In genomic region chr6:90887024-90887775, GRCm38 (mm10) we compare ENCODE assay signal across 17 mouse cellular contexts.
DNase-seq lines count a peak whose midpoint lies in the region; ATAC-seq and TF ChIP-seq lines count a peak whose summit lies in the region.
"Had no signal": no experiment of that assay in that cellular context is flagged by ENCODE, and none has a peak within 500 bp of the region (broad histone marks: within the 10 kb centered on the region; RNA-seq: fewer than 3 reads in every experiment).

No protein-coding gene starts in this region.

- no peak for ATAC-seq in kidney, embryonic 14.5 days (ENCODE audit: low FRiP score, low TSS enrichment)
- peak; percentile 59; the same call in 1 of the 2 replicates for ATAC-seq in heart, embryonic 15.5 days (replicated peaks; ENCODE audit: insufficient number of reproducible peaks, insufficient read depth, low FRiP score, low read depth)
- no peak for ATAC-seq in hindbrain, postnatal 0 days
- ATAC-seq: midbrain, embryonic 16.5 days had no signal

- no peak overlapping the region for H3K9ac ChIP-seq in kidney, embryonic 14.5 days (ENCODE audit: low read depth, low read length)
- no peak overlapping the region for H3K9ac ChIP-seq in heart, embryonic 15.5 days
- no peak overlapping the region for H3K9ac ChIP-seq in hindbrain, postnatal 0 days (replicated peaks; ENCODE audit: low read length)
- H3K9ac ChIP-seq: hindbrain, embryonic 13.5 days had no signal

- WGBS in kidney, embryonic 14.5 days: 71% methylated on average over 5 of the region's 5 CpGs
- 51% methylated on average over 5 of the region's 5 CpGs for WGBS in heart, embryonic 15.5 days
- 58% methylated on average over 5 of the region's 5 CpGs for WGBS in hindbrain, postnatal 0 days
- WGBS in thymus, adult 2 months: 75% methylated on average over 5 of the region's 5 CpGs

- no peaks in the 10 kb centered on the region for H3K36me3 ChIP-seq in kidney, embryonic 14.5 days (ENCODE audit: control insufficient read depth, insufficient read depth, low read length)
- H3K36me3 ChIP-seq in heart, embryonic 15.5 days: no peaks in the 10 kb centered on the region
- H3K36me3 ChIP-seq in hindbrain, postnatal 0 days (ENCODE audit: insufficient read depth, low read length): no peaks in the 10 kb centered on the region
- H3K36me3 ChIP-seq in thymus, adult 2 months (ENCODE audit: control insufficient read depth, insufficient read depth, low read length): no peaks in the 10 kb centered on the region
- H3K36me3 ChIP-seq: hindbrain, embryonic 13.5 days had no signal

- H3K4me2 ChIP-seq in kidney, embryonic 14.5 days (replicated peaks; ENCODE audit: low read depth, low read length): no peak overlapping the region
- H3K4me2 ChIP-seq in heart, embryonic 15.5 days: no peak overlapping the region
- no peak overlapping the region for H3K4me2 ChIP-seq in hindbrain, postnatal 0 days (ENCODE audit: low read depth, low read length)
- H3K4me2 ChIP-seq: hindbrain, embryonic 13.5 days; liver, embryonic 11.5 days had no signal

- 0 out of 2 replicates have a peak, but pooled peaks cover 6% of the 10 kb centered on the region for H3K4me1 ChIP-seq in kidney, embryonic 14.5 days (ENCODE audit: control insufficient read depth, insufficient read depth, low read length)
- H3K4me1 ChIP-seq in heart, embryonic 15.5 days (replicated peaks): peaks cover 29% of the 10 kb centered on the region
- no peaks in the 10 kb centered on the region for H3K4me1 ChIP-seq in hindbrain, postnatal 0 days (ENCODE audit: insufficient read depth, low read length)
- no peaks in the 10 kb centered on the region for H3K4me1 ChIP-seq in thymus, adult 2 months (replicated peaks; ENCODE audit: control insufficient read depth, insufficient read depth, low read length)

- no peaks in the 10 kb centered on the region for H3K27me3 ChIP-seq in kidney, embryonic 14.5 days (ENCODE audit: control insufficient read depth, insufficient read depth, low read length)
- H3K27me3 ChIP-seq in heart, embryonic 15.5 days: no peaks in the 10 kb centered on the region
- no peaks in the 10 kb centered on the region for H3K27me3 ChIP-seq in hindbrain, postnatal 0 days (ENCODE audit: insufficient read depth, low read length)
- H3K27me3 ChIP-seq in thymus, adult 2 months (ENCODE audit: control insufficient read depth, insufficient read depth, low read length): no peaks in the 10 kb centered on the region
- H3K27me3 ChIP-seq: hindbrain, embryonic 13.5 days had no signal

- no peak overlapping the region for H3K27ac ChIP-seq in kidney, embryonic 14.5 days (ENCODE audit: low read depth, low read length)
- peak overlapping the region; percentile 53 for H3K27ac ChIP-seq in heart, embryonic 15.5 days
- no peak overlapping the region for H3K27ac ChIP-seq in hindbrain, postnatal 0 days
- H3K27ac ChIP-seq in thymus, adult 2 months (ENCODE audit: control insufficient read depth, insufficient read depth, low read length): no peak overlapping the region
- H3K27ac ChIP-seq: heart, adult 2 months; hindbrain, embryonic 13.5 days had no signal

- TF ChIP-seq CTCF in hindbrain, postnatal 0 days (IDR thresholded peaks at IDR 0.05; ENCODE audit: low read depth): no peak
- no peak for TF ChIP-seq CTCF in thymus, adult 2 months (IDR thresholded peaks at IDR 0.05; ENCODE audit: borderline replicate concordance, control insufficient read depth, extremely low read depth, insufficient read depth, low read length, poor library complexity)

- DNase-seq in heart, adult 11 months: peak; percentile 82
- DNase-seq in heart, adult 8-10 months (ENCODE audit: low spot score): no peak
- peak; percentile 8 for DNase-seq in kidney, adult 9 months
- DNase-seq in NIH3T3 (ENCODE audit: low read depth): peak; percentile 33
- DNase-seq in hindbrain, postnatal 0 days (ENCODE audit: low spot score): no peak
- DNase-seq in thymus, adult 2 months: no peak
- DNase-seq: cerebellum, adult 9-10 months; layer of hippocampus, adult 9-11 months; lung, adult 18-20 months; lung, postnatal 14 days had no signal

- H3K4me3 ChIP-seq in kidney, embryonic 14.5 days (ENCODE audit: low read length): no peak overlapping the region
- H3K4me3 ChIP-seq in heart, embryonic 15.5 days: no peak overlapping the region
- H3K4me3 ChIP-seq in hindbrain, postnatal 0 days (ENCODE audit: low read length): no peak overlapping the region
- no peak overlapping the region for H3K4me3 ChIP-seq in thymus, adult 2 months (ENCODE audit: control insufficient read depth, insufficient read depth, low read length)
- H3K4me3 ChIP-seq: heart, adult 2 months; hindbrain, embryonic 13.5 days; megakaryocyte, embryonic 14.5 days had no signal

- no peaks in the 10 kb centered on the region for H3K9me3 ChIP-seq in kidney, embryonic 14.5 days (ENCODE audit: control insufficient read depth, low read length)
- H3K9me3 ChIP-seq in heart, embryonic 15.5 days (replicated peaks): no peaks in the 10 kb centered on the region
- no peaks in the 10 kb centered on the region for H3K9me3 ChIP-seq in hindbrain, postnatal 0 days (ENCODE audit: low read length)
- H3K9me3 ChIP-seq: hindbrain, embryonic 13.5 days; megakaryocyte, embryonic 14.5 days had no signal

- TF ChIP-seq POLR2A in thymus, adult 2 months (IDR thresholded peaks at IDR 0.05; ENCODE audit: control insufficient read depth, extremely low read depth, insufficient read depth, low read length, poor library complexity): no peak

Comparison
In these comparisons a context has a peak if more than half of its experiments do, and no peak if none do; other contexts are left out.
1. DNase-seq: peak in heart, adult 11 months (single experiment), kidney, adult 9 months (single experiment) and NIH3T3 (single experiment); none in heart, adult 8-10 months (single experiment), hindbrain, postnatal 0 days (single experiment) and thymus, adult 2 months (single experiment).